Mouse (Mus musculus) lung, postnatal 14 days (tissue): ENCODE measurements at regions not wholly inside any gene's neighbourhood (a gene's known extent, or its start where the extent isn't known, plus 50 kb on each side); places are given as distances from the start of the nearest gene placed in this dataset.
"Not testable (repeated sequence)": the region's sequence is repeated elsewhere in the genome, so short reads cannot be mapped to it uniquely, and the experiment has no call there.

Experiments
- DNase-seq: peaks from one replicate; pipeline ENCODE4 v3.0.0; 2021

DNA sequence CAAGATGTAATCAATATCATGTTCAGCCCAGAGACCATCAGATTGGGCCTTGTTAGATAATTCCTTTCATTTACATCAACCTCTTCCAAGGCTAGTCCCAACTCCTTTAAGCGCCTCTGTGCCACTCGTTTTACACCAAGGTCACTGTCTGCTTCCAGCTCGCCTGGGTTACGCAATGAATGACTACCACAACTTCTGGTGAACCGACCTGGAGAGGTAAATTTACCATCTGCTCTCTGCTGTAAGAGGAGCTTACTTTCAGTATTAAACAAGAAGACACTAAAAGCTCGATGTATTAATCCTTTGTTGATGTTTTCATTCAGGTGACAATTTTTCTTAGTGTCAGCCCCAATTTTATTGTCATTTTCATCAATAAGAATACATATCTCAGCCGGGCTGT lies 51.7 kb upstream of the Fam174b start:
- no peak for DNase-seq

DNA sequence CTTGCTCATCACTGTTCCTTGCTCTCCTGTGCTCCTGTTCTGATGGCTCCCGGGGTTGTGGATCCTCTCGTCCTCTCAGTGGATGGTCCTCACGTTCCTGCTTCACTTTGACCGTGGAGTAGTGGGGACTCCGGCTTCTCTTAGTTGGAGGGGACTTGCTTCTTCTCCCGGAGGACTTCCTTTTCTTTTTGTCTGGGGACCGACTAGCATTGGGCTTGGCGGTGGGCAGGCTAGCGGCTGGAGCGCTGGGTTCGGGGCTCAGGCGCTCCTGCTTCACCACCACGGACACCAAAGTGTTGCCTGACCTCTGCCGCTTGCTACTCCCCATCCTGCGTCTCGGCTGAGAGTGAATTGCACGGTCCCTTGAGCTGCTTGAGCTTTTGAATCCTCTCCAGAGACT lies 53.9 kb upstream of the Fam174b start:
- not testable (repeated sequence) for DNase-seq

DNA sequence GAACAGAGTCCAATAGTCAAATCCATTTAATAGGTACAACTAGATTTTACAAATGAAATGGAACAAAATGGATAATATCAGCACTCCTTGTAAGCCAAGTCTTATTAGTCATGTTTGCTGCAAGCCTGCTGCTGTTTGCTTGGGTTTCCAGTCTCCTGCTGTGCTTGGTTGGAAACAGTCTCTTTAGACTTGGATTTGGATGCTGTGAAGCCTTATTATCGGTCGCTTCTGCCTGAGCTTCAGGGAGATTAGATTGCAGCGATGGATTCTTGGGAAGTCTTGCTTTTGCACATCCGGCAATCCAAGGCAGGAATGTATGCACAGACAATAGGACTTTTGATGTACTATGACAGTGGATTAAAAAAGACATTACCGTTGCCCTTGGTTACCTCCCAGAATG lies 57.3 kb upstream of the Fam174b start:
- DNase-seq, result no peak

DNA sequence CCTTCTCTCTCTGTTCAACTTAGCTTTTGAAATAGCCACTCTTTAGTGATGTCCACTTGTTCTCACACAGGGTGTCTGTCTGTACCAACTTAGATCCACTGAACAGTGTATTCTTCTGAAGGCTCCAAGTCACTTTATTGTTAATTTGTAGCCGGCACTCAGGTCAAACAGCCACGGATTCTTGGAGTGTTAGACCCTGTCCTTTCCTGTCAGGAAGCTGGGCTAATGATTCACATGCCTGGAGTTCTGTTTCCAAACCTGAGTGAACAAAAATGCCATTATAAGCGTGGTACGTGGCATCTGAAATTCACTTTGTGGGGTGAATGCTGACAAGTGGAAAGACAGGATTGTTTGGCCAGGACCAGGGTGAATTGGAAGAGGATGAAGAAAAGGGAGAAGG lies 69.5 kb upstream of the Fam174b start:
- no peak for DNase-seq

DNA sequence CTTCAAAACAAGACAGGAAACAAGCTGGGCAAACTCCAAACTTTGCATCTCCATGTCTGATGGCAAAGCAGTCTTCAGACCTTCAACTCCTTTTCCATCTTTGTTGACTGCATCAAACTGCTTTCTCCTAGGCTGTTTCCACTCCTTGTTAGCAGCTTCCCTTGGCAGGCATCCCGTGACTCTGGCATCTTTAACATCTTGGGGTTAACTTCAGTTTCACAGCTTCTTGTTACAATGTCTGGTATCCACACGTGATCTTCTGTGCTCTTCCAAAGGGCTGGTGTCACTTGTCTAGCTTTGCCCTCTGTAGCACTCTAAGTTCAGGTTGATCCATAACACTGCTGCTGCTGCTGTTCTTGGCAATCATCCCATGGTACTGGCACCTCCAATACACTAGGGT lies 71.3 kb upstream of the Fam174b start:
- no peak for DNase-seq

DNA sequence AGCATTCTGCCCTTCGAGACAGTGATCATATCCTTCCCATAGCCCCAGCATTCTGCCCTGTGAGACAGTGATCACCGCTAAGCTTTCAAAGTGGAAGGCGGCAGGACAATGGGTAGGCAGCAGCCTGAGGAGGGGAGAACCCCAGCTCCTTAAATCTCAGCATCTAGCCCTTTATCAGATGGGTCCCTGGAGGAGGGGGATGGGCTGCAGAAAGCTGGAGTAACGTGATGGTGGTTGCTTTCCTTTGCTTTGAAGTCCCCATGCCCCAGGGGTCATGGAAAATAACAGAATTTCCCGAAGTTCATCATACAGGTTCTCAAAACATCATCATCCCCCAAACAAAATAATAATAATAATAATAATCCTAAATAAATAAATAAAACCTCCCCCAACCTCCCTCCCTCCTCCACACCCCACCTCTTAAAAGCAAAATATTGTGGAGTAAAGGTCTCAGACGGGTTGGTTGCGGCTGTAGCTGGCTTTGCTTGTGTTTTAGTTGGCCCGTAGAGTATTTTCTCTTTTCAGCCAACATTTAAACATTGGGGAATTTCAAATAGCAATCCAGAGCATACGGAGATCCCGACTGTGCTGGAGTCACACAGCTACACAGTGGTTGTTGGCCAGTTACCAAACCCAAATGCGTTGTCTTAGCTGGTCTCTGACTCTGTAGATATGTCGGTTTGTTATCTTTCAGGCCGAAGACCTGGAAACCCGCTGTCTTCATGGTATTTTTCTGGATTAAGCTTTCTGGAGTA lies 73.0 kb upstream of the Fam174b start:
- peak; percentile 28 for DNase-seq

DNA sequence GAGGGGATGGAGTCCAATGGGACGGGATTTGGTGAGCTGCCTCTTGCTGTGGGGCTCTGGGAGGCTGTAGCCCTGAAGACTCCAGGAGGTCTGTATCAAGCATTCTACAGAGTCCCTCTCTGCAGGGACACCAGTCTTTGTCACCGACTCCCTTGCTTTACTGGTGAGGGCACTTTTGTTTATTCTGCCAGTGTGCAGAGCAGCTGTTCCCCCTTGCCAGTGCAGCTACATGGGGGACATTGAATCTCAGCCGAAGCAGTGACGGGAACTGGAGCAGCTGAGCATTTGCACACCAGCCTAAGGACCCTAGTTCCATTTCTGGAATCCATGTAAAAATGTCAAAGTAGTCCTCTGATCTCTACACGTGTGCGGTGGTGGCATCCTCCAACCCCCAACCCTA lies 75.1 kb upstream of the Fam174b start:
- no peak for DNase-seq

DNA sequence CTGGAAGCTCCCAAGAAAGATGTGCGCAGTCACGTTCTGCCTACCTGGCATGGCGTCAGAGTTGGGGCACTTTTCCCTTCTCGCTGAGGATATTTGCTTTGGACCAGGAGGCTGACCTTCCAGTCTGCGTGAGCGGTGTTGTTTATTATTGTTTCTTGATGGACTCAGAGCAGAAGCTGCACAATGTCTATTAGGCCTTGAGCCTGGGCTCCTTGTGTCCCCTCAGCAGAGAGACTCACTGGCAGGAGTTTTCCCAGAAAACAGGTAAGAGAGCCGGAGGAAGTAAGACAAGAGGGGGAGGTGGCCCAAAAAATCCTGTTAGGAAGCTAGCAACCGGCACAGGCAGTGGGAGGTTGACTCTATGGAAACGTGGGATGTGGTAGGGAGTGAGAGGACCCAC lies 77.6 kb upstream of the Fam174b start:
- no peak for DNase-seq

DNA sequence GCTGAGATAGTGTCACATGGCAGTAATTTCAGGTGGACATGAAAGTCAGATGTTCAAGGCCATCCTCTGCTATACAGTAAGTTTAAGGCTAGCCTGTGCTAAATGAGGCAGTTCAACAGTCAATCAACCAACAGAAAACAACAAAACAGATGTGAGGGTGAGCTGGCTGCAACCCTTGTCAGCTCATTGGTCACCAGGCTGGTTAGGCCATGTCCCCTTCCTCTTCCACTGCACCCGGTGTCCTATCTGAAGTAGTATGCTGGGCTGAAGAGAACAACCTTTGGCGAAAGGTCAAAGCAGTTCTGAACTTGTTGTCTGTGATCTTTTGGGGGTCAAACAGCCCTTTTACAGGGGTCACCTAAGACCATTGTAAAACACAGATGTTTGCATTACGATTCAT lies 78.2 kb upstream of the Fam174b start:
- no peak for DNase-seq

DNA sequence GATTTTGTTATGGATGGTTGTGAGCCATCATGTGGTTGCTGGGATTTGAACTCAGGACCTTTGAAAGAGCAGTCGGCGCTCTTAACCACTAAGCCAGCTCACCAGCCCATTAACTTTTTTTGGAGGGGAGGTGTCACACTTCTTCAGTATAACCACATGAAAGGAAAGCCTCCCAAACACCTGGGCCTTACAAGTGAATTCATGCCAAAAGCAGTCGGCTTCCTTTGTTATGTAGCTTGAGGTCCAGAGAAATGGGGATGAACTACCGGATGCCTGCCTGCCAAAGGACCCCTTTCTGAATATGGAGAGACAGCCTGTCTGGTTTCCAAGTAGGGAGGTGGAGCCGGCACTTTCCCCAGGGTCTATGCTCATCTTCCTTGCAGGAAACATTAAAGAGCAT lies 80.6 kb upstream of the Fam174b start:
- no peak for DNase-seq

DNA sequence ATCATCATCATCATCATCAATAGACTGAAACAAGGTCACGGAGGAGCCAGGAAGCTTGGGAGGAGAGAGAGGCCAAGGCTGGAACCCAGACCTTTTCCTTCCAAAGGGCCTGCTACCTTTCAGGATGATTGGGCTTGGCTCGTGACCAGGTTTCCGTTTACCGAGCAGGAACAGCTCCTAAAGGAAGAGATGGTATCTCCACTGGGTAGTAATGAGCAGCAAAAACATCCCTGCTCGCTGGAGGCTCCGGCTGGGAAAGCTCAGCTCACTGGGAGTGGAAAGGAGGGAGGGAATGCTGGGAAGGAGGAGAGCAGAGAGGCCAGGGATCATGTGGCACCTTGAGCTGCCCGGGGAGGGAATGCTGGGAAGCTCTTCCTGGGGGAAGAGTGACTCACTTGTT lies 82.8 kb upstream of the Fam174b start:
- peak; percentile 43 for DNase-seq

DNA sequence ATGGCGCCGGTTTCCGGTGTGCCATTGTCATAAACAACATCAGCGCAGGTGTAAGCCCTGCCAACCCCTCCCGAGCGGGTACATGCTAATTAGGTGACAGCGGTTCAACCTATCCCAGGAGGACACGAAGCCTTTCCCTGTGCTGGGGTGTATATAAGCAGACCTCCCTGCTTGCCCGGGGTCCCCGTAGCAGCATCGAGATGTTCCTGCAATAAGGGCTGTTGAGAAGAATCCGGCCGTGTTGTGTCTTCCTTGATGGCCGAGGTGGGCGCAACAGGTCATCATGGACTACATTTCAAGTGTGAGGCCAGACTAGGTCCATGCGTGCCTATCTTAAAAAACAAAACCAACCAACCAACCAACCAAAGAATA lies 83.7 kb upstream of the Fam174b start:
- DNase-seq, result not testable (repeated sequence)

DNA sequence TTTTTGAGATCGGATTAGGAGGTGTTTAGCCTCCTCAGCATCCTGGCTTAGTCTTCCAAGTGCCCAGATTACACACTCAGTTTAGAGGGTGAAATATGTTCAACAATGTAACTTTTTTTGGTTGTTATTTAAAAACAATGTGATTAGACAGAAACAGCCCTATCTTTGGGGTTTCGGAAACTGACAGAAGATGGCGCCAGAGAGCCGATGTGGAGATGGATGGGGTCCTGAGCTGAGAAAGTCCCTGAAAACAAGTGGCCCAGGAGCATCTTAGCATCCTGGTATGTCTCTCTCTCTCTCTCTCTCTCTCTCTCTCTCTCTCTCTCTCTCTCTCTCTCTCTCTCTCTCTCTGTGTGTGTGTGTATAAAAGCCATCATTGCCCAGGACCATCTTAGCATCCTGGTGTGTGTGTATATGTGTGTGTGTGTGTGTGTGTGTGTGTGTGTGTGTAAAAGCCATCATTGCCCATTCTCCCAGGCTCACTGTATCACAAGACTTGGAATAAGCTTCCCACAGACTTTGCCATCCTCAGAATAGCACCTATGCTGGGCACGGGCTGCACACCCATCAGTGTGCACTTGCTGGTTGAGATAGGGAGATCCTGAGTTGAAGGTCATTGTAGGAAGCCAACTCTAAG lies 84.2 kb upstream of the Fam174b start:
- peak; percentile 82 for DNase-seq

DNA sequence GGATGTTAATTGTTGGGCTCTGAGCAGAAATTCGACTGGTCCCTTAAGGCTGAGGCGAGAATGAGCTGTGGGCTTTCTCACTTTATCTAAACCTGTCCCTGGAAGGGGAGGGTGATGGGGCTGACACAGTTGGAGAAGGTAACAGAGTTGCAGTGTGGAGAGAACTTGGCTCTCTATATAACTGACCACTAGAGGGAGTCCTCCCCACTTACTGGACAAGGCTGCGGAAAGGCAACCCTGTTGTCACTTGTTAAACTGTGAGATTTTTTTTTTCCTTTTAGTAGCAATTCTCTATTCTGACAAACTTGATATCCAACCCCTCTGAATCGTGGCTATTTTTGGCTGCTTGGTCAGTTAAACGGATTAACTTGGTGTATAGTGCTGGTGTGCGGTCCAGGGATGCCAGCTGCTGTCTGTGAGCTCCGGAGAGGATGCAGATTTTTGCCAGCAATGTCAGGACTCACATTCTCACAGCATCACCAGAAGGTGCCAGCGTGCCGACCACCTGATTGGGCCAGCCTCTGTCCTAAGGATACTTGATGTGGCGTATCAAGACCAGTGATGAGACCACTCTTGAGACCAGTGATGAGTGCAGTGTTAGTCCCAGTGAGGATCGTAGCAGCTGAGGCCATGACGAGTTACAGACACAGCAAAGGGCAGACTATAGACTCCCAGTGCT lies 85.8 kb upstream of the Fam174b start:
- DNase-seq, result peak; percentile 48

DNA sequence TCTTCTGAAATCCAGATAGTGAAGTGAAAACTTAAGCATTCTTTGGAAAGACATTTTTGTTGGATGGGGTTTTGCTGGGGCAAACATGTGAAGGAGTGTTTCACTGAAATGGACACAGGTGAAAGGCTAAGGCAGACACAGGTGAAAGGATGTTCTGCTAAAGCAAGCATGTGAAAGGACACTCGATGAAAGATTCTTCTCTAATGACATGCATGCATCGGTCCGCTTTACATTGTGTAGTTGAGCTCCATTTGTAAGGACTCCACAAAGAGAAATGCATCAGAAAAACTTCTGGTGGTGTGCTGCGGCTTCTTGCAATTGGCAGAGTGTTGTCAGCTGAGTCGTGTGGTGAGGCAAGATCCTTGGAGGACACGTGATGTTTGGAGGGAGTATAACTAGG lies 89.2 kb upstream of the Fam174b start:
- no peak for DNase-seq

DNA sequence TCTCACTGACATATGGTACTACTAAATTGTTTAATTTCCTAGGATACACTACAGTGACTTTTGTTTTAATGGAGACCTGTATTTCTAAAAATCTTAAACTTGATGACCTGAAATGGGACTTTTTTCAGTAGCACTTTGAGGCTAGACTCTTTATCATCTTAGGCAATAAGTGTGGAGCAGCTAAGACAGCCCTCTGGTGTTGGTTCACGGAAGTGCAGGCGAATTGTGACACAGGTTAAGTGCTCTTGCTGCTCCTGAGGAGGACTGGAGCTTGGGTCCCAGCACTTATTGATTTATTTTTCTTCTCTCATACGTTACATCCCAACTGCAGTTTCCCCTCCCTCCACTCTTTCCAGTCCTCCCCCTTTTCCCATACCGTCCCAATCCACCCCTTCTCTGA lies 92.1 kb upstream of the Fam174b start:
- peak; percentile 93 for DNase-seq

DNA sequence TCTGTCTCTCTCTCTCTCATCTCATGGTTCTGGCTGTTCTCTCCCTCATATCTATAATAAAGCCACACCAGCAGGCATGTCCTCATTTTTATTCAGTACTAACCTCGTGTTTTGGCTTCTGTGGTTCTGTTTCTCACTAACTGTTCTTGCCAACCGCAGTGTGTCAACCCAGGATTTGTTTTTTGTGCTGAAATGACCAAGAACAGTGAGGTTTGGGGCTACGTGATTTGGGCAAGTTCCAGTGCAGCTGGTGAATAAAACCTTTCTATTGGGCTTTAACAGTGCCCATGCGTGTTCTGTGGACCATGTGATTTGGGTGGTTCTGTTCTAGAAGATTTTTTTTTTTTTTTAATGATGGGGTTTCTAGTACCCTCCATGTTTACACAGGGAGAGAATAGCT lies 93.0 kb upstream of the Fam174b start:
- DNase-seq, result no peak

DNA sequence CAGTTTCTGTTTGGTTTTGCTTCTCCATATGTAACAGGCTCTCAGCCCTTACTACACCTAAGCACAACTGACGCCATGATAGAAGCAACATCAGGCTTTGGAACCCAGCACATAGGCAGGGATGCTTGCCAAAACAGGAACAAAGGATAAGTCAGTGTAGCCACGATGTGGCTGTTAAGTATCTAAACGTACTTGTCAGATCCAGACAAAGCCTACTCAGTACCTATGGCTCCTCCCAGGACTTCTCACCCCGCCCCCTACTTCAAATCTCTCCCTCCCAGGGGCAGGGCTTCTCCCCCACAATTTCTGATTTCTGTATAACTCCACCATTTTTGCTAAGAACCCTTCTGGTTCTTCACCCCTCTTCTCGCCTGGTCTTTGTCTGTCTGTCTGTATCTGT lies 93.4 kb upstream of the Fam174b start:
- DNase-seq, result no peak

DNA sequence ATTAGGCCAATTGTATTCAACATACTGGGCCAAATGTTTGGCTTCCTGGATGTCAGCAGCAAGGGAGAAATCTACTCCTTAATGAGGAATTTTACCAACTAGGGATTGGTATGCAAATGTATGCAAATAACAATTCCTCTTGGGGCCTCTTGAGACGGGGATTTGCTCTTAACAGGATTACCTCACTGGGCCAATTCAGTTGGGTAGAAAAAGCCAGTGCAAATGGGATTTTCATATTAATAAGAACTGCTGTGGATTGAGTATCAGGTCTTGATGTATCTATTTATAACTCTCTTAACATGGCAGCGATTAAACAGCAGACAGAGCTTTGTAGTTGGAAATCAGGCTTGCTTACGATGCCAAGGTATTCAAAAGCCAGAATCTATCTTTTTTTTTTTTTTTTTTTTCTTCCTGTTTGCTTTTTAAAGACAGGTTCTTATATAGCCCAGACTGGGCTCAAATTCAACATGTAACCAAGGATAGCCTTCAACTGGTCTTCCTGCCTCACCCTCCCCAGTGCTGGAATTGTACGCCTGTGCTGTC lies 95.7 kb upstream of the Fam174b start:
- DNase-seq, result no peak

DNA sequence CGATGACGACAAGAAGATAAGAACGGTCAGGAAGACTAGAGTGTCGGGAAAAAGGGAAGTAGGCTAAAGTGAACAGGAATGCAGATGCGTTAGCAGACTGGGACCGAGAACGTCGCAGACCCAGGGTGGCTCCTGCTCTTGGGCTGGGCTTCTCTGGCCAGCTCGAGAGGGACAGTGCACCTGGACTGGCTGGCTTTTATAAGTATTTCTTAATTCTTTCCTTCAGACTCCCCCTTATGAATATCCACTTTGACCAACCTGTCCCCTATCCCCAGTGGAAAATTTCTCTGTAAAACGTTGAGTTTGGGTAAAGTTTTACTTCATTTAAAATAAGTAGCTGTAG lies 96.1 kb upstream of the Fam174b start:
- no peak for DNase-seq

DNA sequence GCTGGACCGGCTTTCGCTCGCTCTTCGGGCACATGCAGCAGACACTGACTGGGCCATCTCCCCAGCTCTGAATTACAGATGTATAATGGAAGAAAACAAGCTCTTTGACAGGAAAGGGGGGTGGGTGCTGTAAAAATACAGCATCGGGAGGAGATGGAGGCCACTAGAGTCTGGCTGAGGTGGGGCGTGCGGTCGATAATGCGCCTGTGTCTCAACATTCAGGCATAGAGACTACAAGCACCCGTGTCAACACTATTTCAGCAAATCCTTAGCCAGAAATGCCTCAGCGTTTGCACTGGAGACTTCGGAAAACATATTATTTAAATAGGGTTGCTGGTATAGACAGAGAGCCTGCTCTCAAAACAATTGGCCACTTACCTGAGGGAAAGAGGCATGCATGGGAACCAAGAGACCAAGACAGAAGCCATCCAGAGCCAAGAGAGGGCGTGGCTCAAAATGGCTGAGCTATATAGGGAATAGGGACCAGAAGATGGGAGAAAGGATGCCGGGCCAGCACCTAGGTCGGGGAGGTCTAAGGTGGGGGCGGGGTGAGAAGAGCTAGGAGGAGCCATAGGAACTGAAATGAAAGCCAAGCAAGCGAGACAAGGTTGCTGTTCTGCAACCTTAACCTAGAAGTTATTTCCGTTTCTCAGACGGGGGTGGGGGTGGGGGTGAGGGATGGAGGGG lies 96.7 kb upstream of the Fam174b start:
- DNase-seq, result no peak

DNA sequence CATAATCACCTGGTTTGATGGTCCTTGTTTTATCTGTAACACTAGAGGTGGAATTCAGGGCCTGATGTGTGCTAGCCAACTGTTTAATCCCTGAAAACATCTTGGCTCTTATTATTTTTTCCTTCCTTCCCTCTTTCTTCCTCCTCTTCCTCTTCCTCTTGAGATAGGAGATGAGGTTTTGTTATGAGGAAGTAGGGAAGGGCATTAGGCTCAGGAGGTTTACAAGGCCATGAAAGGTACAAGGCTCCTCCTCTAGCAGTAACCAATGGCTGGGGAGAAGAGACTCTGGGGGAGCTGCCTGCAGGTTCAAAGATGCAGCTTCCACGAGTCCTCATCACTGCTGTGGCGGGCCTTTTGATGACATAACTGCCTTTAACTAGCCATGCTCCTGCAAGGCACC lies 98.6 kb upstream of the Chd2 start:
- no peak for DNase-seq

DNA sequence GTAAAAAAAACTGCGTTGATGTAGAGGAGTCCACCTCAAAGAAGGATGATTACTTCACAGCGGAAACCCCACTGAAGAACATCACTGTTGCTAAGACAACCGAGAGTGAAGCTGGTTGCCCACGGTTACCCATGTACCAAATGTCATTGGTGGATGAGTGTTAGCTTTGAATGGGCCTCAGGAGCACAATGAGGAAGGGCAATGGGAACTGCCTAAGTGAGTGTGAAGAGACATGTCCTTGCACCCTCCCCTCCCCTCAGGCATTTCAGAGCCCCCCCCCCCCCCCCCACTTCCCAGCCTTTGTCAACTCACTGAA lies 96.1 kb upstream of the Chd2 start:
- DNase-seq, result no peak
